Mouse (Mus musculus): ENCODE measurements around the gene Usp33.
A peak's percentile ranks its signal among the peaks of the same experiment; 100 is the strongest.

Gene Usp33

GRCm38 (mm10) chr3:152342961-152343517 is 3.2 kb upstream of the Usp33 start:
- DNase-seq = no peak

- peak in 1 of 2 experiments; percentile 61 for DNase-seq
Observed at GRCm38 (mm10) chr3:152346633-152347141, 409 bp downstream of the Usp33 start.

GRCm38 (mm10) chr3:152347227-152347626 is 949 bp downstream of the Usp33 start:
- DNase-seq = no peak

- DNase-seq = no peak
Observed at GRCm38 (mm10) chr3:152348011-152348830, 1.9 kb downstream of the Usp33 start.

GRCm38 (mm10) chr3:152350431-152350830 is 4.2 kb downstream of the Usp33 start:
- DNase-seq = no peak

- no peak for DNase-seq
Observed at GRCm38 (mm10) chr3:152350966-152351365, 4.7 kb downstream of the Usp33 start.

GRCm38 (mm10) chr3:152352289-152352688 is 6.0 kb downstream of the Usp33 start:
- no peak for DNase-seq

GRCm38 (mm10) chr3:152353434-152354177 is 7.3 kb downstream of the Usp33 start:
- no peak for DNase-seq

- peak in 1 of 2 experiments; percentile 33 for DNase-seq
Observed at GRCm38 (mm10) chr3:152355361-152355760, 9.1 kb downstream of the Usp33 start.

- peak; percentile 14 to 39 for DNase-seq
Observed at GRCm38 (mm10) chr3:152356751-152357150, 10.5 kb downstream of the Usp33 start.

- no peak for DNase-seq
Observed at GRCm38 (mm10) chr3:152359151-152359550, 12.9 kb downstream of the Usp33 start.

GRCm38 (mm10) chr3:152364181-152364580 is 17.9 kb downstream of the Usp33 start:
- no peak for DNase-seq

- DNase-seq = no peak
Observed at GRCm38 (mm10) chr3:152376063-152376462, 29.8 kb downstream of the Usp33 start.

GRCm38 (mm10) chr3:152384106-152384505 is 37.8 kb downstream of the Usp33 start:
- no peak for DNase-seq

- peak; percentile 91 to 96 for DNase-seq
Observed at GRCm38 (mm10) chr3:152395350-152396277, 49.3 kb downstream of the Usp33 start, which contains the start of gene Zzz3. TSS of gene Zzz3 (plus strand) at chr3:152395473.

GRCm38 (mm10) chr3:152396278-152396987 is 50.2 kb downstream of the Usp33 start:
- DNase-seq = peak; percentile 99

- DNase-seq = no peak
Observed at GRCm38 (mm10) chr3:152396988-152397314, 50.7 kb downstream of the Usp33 start.

- no peak for DNase-seq
Observed at GRCm38 (mm10) chr3:152397335-152397940, 51.2 kb downstream of the Usp33 start.

- DNase-seq = peak in 1 of 2 experiments; percentile 25
Observed at GRCm38 (mm10) chr3:152400441-152400840, 54.2 kb downstream of the Usp33 start.

GRCm38 (mm10) chr3:152400875-152401274 is 54.6 kb downstream of the Usp33 start:
- DNase-seq = no peak
